Mouse (Mus musculus) adrenal gland, postnatal 10 days (tissue): ENCODE data around the gene Scamp5. TPM values are rescaled to one million over a fixed set of nuclear protein-coding genes. Genes with fewer than 3 reads are reported as not detected.
A peak's percentile ranks its signal among the peaks of the same experiment; 100 is the strongest.
"Not testable (repeated sequence)": the region's sequence is repeated elsewhere in the genome, so short reads cannot be mapped to it uniquely, and the experiment has no call there.

Experiments used
- DNase-seq: peaks from one replicate; pipeline ENCODE4 v3.0.0; 2021; ENCODE audit warnings: mixed read lengths
- total RNA-seq, 2 experiments: library from RNA; stranded (reverse); gene quantifications; 2 replicates each; pipeline ENCODE4 v1.2.3; 2021

Gene Scamp5
- total RNA-seq, 2 experiments from 2014 or later = 15.2 to 19.9 TPM

DNA sequence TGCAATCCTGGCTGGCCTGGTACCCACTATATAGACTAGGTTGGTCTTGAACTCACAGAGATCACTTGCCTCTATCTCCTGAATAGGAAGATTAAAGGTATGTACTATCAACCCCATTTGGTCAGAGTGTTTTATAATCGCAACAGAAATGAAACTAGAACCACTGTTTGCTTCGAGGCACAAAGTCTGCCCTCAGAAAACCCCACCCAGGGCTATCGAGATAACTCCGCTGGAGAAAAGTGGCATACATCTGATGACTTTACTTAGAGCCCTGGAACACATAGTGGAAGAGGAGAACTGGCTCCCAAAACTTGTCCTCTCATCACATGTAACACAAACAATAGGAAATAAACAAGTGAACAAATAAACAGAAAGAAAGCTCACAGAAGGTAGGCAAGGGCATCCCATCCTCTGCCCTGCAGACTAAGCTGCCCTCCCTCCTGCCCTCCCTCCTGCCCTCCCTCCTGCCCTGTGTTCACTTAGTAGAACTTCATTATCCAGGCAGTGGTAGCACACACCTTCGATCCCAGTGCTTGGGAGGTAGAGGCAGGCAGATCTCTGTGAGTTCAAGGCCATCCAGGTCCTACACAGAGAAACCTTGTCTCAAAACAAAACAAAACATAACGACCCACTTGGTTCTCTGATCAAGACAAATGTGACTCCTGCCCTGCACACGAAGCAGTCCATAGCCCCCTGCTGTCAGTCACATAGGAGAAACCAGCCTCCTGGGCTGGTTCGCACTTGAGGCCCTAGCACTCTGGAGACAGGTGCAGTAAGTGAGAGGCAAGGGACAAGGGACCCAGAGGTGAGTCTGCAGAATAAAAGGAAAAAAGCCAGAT lies 15.0 kb downstream of the Scamp5 start:
- DNase-seq = no peak

DNA sequence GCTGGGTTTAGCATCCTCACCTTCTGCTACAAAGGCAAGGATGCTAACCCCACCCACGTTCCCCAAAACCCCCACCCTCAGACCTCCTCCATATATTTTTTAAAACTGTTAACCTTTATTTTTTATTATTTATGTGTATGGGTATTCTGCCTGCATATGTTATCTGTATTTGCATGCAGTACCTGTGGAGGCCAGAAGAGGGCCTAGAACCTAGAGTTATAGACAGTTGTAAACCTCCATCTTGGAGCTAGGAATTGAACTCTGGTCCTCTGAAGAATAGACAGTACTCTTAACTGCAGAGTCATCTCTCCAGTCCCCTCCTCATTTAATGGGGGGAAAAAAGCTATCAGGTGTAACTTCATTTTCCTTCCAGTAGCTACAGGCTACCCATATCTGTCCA lies 18.1 kb downstream of the Scamp5 start:
- no peak for DNase-seq

DNA sequence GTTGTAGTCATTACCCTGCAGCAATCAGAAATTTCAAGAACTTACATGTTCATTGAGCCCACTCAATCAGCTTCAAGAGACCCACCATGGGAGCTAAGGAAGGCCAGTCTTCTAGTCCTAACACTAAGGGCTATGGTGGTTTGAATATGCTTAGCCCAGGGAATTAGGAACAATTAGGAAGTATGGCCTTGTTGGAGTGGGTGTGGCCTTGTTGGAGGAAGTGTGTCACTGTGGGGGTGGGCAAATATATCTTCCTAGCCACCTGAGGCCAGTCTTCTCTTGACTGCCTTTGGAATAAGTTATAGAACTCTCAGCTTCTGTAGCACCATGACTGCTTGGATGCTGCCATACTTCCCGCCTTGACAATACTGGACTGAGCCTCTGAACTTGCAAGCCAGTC lies 27.2 kb downstream of the Scamp5 start:
- no peak for DNase-seq

DNA sequence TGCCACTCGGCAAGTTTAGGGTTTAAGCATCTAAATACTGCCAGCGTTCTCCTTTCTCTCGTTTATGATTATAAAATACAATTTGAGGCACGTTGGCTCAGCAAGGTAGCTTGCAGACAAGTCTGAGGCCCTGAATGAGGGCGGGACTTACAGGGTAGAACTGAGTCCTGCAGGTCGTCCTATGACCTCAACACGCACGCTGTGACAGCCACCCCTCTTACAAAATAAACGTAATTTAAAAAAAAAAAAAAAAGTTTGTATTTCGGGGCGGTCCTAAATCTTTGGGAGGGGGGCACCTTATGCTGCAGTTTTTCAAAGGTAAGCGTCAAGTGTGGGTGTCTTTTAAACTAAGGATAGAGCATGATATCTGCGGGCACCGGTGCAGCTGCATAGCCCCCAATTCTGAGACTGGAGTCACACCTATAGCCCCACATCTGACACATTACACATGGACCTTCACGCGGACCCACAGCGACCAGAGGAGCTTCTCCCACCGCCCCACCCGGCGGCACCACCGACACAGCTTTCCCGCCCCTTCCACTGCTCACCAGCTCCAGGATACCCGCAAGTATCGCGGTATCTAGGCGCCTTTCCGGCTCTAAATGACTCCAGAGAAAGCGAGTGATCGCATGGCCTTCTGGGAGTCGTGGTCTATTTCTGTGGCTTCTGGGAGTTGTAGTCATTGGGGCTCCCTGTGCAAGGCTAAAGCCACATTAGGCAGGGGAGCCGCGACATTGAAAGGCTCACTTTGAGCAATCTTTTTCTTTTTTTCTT lies 28.2 kb downstream of the Scamp5 start, which contains the start of gene Ppcdc:
Gene Ppcdc, minus strand, starts transcription at position 603 of the 774 bp plus-strand sequence.
- peak; percentile 91 for DNase-seq

DNA sequence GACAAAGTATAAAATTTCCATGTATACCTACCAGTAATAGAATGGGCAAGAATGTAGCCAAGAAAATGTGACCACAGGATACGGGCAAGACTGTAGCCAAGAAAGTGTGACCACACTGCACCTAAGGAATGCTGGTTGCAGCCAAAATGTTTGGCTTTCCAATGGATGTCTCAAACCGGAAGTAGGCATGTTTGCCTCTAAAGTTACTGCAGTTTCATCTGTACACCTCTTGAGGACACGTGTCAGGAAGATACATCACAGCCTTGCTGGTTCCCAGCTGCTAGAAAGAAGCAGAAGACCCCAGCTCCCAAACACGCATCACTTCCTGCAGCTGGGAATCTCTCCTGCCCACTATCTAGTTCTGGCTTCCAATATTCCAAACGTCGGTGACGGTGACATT lies 28.8 kb downstream of the Scamp5 start:
- no peak for DNase-seq

DNA sequence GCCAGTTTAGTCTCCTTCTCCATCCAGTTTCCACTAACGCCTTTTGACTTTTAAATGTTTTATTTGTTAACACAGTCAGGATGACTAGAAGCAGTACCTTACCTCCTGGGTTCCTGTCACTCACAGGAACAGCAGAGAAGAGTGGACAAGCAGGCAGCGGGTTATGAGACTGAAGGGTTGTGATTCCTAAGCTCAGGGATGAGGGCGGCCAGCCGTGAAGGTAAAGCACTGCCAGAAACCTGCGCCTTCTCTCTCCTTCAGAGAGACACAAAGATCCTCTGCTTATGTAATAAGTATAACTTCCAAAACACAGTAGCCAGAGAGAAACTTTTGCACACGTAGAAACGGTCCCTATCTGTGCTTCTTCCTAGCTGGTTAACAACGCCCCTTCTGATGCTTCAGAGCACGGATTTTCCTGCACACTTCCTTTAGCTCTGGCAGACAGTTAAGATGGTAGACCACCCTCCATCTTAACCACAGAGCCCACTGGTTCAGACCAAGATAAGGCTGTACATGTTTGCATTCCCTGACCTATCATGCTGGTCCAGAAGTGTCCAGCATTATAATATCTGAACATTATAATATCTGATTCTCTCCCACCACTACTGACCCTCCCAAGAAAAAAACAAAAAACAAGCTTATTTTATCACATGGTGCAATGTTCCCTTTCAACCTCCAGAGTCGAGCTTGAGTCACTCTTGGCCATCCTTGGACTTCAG lies 29.8 kb downstream of the Scamp5 start:
- no peak for DNase-seq

DNA sequence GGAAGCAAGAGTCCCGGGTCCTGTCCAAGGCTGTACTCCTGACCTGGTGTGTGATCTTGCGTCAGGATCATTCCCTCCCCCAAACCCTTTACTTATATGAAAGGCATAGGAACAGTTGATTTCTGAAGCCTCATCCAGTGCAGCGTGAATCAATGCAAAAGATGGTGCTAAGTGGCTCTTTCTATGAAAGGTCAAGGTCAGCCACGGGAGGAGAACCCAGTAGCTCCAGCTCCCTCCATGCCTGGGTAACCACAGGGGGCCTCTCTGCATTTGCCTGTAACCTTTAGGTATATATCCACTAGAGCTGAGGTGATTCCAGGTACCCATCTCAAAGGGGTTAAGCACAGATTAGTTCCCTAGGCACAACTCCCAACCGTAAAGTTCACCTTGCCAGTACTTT lies 31.7 kb downstream of the Scamp5 start:
- no peak for DNase-seq

DNA sequence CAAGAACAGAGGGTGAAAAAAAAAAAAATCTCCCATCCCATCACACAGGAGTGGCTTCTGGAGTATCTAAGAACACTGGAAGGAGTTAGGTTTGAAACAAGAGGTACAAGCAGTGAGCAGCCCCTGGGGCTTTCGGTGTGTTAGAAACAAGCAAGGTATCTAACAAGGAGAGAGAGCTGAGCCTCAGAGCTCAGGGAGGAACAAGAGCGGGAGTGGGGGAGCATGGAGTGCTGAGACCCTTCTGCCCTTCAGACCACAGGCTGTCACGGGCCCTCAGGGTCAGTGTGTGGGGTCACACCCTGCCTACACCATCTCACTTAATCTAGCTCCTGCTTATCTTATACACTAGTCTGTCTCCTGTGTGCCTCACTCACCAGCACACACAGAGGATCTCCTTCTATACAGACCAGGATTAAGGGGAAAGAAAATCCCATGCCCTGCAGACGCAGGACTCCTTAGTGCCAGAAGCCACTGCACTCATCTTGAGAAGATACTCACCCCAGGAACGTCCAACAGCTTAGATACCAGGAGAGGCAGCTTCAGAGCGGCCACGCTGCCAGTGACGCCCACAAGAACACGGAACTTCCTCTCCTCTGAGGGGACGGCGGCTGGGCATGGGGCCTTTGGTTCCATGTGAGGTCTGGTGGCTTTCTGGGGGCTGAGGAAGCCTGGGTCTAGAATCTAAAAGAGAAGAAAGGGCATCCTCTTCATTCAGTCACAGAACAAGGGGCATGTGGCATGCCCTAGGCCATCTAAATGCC lies 33.3 kb downstream of the Scamp5 start:
- DNase-seq = no peak

DNA sequence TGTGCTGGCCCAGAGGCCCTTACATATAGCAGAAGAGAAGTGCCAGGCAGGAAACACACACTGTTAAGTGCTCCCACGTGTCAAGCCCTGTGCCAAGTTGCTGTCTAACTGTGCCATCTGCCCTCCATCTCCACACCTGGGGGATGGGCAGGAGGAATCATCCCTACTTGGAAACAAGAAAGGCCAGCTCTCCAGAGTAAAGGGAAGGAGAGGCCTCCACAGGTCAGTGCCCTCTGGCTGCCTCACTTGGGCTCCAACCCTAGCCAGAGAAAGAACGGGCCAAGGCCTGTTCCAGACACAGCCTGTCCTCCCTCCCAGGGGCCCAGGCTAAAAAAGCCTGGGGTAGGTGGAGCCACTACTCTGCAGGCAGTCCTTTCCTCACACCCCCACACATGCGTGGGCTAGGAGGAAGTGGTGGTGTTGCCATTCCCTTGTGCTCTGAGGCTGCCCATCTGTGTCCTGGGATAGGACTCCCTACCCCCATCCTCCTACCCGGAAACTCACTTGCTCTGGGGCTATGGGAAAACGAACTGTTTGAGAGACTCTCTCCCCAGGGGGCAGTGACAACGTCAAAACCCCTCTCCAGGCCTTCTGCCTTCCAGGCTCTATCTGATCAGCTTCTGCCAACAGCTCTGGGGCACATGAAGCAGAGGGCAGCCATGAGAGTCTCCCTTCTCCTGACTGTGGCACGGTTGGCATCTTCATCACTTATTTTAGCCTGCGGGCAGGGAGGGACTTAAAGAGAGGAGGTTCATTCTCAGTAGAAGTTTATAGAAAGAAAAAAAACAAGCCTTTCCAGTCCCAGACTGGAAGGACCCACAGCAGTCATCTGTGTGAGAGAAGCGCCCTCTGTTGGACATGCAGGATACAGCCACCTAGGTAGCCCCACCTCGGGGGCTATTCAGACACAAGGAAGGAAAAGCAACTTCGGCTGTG lies 34.5 kb downstream of the Scamp5 start:
- peak; percentile 87 for DNase-seq

DNA sequence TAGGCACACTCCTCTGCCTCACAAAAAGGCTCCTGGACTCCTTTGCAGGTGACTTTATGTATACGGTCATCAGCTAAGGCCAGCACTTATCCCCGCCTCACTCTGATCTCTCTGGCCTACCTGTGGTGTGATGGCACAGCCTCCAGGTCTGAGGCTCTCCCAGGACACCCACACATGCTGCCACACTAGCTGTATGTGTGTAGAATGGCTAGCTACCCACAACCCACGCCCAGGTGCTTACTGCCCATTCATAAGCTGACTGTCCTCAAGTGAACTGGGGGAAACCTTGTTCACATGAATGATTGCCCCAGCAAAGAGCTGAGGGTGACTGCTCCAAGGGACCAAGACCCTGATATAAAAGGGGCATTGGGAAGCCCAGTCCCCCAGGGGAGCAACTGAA lies 35.4 kb downstream of the Scamp5 start:
- no peak for DNase-seq

DNA sequence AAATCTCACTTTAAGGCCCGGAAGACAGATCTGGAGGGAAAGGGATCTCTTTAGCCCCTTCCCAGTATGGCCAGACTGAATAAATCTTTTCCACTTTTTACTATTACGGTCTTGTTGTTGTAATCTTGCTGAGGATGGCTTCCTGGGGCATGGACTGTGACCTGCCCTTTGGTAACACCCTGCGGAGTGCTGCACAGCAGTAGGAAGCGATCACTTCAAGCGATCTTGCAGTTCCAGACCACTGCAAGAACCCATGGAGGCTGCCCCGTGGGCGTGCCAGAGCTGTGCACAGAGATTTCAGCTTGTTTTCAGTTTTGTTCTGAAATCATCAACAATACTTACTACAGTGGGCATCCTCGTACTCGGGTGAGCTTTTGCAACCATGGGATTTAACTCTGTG lies 36.7 kb downstream of the Scamp5 start:
- DNase-seq = no peak

DNA sequence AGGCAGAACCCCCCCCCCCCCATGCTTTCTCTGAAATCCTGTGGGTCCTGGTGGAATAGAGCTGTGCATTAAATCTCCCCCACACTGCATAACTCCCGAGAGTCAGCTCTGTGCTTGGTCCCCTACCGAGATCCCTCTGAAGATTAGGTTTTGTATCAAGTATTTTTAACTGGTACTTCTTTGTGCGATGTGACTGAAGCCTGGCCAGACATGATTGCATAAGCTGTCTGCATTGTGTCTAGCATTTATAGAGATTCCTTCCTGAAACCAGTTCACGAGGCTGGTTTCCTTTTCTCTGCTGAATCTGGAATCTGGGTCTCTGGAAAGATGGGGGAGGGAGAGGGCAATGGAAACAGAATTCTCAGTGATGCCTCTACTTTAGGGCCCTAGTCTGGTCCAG lies 39.5 kb downstream of the Scamp5 start:
- DNase-seq = no peak

DNA sequence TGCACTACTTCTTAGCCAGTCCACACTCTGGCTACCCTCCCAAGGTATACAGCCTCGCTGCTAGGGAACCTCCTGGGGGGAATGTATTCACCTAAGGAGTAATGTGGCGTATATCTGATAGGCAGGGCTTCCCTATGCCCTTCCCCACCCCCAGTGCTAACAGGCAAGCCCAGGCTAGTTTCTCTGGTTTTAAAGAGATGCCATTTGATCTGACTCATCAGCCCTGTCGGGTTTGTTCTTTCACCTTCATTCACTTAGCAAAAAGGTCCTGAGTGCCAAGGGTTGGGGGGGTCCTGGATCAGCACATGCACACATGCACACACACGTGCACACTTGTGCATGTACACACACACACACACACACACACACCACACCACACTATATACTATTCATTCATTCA lies 39.9 kb downstream of the Scamp5 start:
- DNase-seq = no peak

DNA sequence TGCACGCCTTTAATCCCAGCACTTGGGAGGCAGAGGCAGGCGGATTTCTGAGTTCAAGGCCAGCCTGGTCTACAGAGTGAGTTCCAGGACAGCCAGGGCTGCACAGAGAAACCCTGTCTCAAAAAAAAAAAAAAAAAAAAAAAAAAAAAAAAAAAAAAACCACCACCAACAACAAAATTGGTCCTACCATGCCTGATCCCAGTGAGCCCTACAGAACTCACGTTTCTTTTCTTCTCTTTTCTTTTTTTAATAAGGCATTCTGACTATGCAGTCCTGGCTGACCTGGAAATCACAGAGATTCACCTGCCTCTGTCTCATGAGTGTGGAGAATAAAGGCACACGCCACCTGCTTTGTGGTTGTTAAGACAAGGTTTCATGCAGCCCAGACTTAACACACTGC lies 40.7 kb downstream of the Scamp5 start:
- DNase-seq = not testable (repeated sequence)

DNA sequence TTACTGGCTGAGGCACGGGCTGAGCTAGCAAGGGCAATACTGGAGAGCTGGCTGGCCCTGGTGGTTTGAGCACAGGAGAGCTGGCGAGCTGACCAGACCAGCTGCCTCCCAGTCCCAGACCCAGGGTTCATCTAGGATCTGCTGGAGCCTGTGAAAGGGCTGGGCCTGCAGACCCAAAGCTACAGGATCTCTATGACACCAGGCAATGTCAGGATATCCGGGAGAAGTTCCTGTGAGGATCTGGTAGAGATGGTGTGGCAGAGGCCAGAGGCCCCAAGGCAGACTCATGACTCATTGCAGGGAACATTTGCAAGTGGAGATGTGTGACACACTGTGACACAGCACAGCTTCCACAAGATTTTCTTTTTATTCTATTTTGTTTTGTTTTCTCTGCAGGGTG lies 42.7 kb downstream of the Scamp5 start:
- peak; percentile 51 for DNase-seq

DNA sequence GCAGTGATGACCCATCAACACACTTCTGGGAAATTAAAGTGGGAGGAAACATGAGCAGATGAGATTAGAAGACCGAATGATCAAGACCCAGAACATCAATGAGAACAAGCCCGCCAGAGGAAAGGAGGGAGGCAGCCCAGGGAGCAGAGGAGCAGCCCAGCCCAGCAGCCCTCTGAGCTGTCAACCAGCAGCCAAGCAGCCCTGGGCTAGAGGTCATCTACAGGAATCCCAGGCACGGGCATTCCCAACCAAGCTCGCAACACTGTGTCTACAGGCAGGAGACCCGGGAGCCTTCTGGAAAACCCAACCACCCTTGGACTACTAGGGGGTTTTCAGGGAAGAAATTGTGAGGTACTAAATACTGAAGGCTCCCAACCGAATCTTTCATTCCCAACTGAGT lies 43.8 kb downstream of the Scamp5 start:
- DNase-seq = no peak

DNA sequence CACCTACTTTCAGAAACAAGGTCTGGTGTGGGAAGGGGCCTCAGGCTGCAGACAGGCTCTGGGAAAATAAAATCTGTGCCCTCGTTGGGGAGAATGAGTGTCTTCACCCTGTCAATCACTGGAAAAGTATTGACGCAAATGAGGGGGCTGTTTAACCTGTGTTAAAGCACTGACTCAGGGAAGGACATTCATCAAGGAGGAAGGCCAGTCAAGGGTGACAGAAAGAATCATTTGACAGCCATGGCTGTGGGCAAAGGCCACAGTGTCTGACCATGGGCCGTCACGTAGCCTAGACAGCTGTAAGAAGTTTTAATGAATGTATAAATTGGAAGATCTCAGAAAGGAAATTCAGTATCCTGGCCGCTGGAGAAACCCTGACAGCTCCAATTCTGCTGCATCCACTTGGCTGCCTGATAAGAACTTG lies 46.2 kb downstream of the Scamp5 start:
- DNase-seq = peak; percentile 63

DNA sequence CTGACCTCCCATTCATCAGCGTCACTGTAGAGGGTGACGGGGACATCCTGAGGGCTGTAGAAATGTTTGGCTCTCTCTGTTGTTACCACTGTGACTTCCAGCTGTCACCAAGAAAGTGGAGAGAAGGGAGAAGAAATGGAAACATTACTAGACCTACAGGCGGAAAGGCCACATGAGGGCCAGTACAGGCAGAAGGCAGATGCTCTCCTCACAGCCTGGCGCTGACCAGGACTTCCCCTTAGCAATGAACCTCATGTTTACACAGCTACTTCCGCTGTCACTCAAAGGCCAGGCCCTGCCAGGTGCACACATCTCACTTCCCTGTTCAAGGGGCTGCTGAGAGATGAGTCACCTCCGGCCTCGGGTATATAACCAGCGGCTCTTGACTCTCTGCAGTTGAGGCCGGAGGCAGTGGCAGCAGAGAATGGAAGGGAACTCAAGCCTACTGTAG lies 46.7 kb downstream of the Scamp5 start:
- DNase-seq = peak; percentile 74

DNA sequence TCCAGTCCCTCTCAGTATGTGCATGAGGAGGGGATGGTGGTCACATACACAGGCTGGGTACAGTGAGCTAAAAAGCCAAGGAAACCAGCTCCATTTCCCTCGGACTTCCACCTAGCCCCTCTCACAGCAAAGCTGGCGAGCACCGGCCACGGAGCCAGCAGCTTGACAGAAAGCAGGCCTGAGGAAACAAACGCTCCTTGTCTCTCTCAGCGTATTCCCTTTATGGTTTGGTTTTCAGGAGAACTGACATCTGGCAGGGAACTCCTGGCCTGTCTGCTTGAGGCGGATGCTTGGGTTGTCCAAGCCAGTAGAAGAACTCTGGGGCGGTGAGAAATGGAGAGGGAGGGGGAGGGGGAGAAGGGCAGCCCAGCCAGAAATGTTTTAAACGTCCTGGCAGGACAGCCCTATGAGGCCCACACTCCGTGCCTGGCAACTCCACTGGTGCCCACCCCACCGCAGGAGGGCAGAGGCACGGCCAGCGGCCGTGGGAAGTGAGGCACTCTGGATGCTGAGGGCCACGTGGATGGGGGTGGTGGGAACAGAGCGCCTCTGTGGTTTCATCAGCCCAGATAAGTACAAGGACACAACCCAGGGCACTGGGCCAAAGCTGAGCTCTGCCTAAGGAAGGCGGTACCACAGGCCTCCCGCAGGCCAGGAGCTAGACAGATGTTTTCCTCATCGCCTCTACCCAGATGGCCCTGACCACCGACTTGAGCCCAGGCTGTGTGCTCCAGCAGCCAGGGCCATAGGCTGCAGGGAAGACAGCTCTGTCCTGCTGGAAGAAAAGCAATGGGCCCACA lies 47.3 kb downstream of the Scamp5 start:
- DNase-seq = peak; percentile 97
